Mouse (Mus musculus): ENCODE measurements at regions not wholly inside any gene's neighbourhood (a gene's known extent, or its start where the extent isn't known, plus 50 kb on each side); places are given as distances from the start of the nearest gene placed in this dataset.

DNA sequence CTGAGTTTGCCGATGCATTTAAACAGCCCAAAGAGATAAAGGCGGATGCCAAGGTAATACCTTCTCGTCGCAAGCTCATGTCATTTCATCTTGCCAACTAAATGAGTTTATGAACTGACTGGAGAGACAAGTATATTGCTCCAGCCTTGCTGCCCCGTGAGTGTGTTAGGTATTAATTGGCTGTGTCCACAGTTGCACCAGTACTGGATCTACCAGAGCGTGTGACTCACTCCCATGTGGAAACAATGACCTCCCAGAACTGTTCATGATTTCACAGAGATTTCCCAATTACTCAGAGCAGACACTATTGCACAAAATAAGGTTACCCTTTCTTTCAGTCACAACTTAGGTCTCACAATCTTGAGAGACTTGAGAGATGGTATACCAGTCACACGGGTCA, 179.8 kb upstream of the Adgrl2 start:
- DNase-seq (ENCODE audit: low spot score), result no peak

DNA sequence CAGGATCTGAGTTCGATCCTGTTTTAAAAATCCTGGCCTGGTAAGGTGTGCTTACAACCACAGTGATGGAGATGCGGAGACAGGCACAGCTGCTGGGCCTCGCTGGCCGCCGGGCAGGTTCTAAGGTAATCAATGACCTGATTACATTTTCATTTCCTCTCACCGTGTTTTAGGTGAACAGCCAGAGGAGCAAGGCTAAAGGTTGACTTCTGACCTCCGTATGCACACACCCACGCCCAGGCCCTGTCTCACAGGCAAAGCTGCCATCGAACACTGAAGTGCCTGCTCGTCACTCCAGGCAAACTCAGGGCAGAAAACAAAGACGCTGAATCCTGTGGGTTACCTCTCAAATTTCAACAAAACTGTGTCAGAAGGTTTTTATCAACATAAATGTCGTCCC, 179.1 kb upstream of the Adgrl2 start:
- no peak for DNase-seq (ENCODE audit: low spot score)

DNA sequence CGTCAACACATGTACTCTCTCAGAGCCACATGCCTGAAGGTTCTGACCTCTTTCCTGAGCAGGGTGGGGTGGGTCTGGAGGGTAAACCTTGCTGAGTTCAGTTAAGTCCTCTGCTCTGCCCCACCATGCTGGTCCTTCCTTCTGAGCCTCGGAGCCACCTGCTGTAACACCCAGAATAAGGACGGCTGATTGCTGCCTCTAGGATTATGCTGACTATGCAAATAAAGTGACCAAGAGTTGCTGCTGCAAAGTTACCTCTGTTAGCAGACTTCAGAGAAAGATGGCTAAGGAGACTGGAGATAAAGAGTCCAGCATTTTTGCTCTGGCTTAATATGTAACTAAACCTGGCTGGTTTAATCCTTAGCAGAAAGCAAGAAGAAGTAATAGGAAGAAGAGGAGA, 177.6 kb upstream of the Adgrl2 start:
- no peak for DNase-seq (ENCODE audit: low spot score)

DNA sequence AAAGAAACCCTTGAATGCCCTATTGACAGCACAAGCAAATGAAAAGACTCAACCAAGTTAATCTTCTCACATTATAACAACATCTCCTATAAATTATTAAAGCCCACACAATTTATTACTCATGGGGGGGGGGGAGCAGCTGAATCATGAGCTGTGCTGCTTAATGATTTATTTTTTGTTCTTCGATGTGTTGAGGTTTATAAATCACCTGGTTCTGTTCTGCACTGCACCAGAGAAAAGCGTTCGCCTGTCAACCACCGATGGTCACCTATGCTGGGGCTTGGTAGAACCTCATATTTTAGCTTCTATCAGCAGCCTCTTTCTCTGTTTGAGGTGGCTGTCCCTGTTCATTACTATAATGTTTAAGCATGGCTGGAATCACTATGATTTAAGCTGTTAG, 174.4 kb upstream of the Adgrl2 start:
- no peak for DNase-seq (ENCODE audit: low spot score)

DNA sequence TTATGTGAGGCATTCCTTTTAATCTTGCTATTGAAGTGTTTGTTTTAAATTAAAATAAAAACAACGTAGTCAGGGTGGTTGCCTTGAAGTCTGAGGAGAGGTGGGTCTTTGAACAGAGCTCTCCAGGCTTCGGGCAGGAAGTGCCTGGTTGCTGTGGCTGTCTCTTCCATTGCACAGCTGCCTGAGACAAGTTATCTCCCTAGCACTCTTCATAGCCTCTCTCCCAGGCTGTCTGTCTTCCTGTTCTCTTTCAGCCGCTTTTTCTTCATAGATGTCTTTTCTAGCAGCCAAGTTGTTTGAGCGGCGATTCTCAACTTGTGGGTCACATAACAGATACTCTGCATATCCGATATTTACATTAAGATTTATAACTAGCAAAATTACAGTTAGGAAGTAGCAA, 173.2 kb upstream of the Adgrl2 start:
- no peak for DNase-seq (ENCODE audit: low spot score)

DNA sequence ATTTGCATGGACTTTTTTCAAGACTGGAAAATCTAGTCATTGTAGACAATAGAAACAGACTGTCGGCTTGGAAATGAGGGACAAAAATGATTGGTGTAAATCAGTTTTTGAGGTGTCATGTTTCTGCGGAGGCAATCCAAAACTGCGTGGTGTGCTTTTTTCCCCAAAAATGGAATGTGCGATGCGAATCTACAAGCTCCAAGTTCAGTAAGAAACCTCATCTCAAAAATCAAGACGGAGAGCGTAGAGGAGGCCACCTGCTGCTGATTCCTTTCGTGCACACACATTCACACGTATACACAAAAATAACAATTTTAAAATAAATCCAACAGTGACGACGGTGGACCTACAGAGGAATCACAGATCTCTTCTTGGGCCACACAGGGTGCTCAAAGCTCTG, 170.5 kb upstream of the Adgrl2 start:
- DNase-seq (ENCODE audit: low spot score), result no peak

DNA sequence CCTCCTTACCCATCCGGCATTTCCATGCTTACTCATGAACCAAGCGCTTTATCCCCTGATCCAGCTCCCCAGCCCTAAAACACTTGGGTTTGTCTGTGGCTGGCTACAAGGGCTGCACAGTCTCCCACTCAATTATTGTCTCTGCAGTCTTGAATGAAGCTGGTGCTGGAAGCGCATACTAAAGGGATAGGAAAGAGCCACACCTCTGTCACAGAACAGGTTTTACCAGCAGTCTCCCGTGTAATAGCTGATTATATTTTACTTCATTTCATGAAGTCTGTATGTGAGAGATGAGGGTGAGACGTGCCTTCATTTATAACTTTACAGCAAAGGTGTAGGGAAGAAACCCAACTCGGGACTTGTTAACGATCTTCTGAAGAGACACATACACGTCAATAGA, 167.0 kb upstream of the Adgrl2 start:
- no peak for DNase-seq (ENCODE audit: low spot score)

DNA sequence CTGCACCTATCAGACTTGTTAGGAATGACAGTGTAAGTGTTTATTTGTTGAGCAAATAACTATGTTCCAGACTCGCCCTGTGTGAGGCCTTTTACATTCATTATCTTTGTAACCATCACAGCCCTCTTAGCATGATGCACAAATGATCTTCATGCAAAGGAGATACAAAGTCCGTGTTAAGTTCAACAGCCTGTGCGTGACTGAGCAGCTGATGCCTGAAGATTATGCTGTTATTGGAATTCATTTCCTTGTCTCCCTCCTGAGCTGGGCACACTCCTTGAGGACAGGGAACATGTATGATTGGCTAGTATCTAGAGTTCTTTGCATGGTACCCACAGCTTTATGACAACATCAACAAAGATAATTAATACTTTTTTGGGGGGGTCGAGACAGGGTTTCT, 162.0 kb upstream of the Adgrl2 start:
- DNase-seq (ENCODE audit: low spot score), result no peak

DNA sequence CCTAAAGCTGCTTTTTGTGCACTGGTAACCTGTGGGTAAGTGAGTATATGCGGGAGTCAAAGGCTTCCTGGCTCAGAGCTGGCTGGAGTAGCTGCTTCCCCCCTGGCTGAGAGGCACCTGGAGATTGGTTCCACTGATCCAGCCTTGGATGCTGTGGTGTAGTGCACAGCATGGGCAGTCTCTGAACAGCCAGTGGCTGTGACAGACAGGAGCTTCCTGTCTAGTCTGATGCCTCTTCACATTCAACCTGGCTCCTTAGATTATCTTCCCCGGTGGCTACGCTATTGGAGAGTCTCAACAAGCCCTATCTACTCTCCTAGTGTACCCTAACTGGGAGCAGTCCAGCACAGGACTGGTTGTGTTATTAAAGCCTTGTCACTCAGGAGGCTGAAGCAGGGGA, 160.4 kb upstream of the Adgrl2 start:
- no peak for DNase-seq (ENCODE audit: low spot score)

DNA sequence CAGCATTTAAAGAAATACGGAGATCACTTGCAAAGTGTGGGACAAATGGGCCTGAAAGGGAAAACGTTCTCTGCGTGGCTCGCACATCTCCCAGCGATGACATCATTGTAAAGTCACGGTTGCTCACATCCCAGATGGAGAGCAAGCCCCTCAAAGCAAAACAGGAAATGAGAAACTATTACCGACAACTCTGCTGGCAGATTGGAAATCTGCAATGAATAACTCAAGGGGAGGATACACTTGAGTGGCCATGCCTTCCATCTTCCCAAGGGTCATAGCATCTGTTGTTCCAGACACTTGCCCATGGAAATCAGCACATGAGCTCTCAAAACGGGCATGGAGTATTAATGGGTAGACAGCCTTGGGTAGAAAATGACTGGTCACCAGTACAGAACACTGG, 158.3 kb upstream of the Adgrl2 start:
- DNase-seq (ENCODE audit: low spot score), result no peak

DNA sequence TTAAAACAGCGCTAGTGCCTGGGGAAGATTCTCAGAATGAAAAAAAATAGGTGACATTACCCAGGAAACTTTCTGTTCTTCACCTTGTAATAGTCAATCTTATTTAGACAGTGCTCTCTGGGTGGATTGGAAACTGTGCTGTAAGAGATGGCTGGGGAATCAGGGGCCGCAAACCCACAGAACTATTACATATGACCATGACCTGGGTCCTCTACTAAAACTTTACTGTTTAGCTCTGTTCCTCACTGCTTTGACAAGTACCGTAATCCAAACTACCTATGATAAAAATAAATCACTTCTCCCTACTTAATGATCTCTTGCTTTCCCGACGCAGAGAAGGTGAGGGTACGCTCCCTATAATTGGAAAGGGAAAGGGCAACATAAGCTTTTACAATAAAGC, 157.6 kb upstream of the Adgrl2 start:
- no peak for DNase-seq (ENCODE audit: low spot score)

DNA sequence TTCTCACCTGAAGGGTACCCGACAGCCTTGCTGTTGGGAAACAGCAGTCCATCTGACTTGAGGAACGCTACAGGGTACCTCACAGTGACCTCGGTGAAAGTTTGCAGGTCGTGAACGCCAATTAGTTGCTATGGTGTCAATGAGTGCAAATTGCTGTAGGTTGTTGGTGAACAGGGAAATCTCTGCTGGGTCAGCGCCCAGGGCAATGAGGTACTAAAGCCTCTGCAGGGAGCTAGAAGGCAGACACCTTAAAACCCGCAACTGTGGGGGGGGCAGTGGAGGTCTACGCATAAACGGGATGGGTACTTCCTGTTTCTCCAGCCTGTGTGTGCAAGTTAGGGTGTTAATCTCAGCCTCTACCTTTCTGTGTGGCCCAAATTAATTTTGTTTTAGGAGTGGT, 156.3 kb upstream of the Adgrl2 start:
- DNase-seq (ENCODE audit: low spot score), result no peak

DNA sequence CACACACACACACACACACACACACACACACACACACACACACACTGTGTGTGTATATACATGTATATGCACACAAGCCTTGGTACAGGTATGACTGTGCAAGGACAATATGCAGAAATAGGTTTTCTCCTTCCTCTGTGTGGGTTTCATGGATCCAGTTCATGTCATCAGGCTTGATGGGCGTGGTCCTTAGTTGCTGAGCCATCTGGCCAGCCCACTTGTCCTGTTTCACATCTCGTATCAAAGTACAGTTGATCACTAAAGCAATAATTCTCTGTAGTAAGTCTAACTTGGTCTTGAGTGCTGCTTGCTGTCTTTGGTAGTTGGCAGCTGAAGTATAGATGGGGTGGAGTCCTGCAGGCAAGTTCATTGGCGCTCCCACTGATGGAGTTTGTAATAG, 150.1 kb upstream of the Adgrl2 start:
- DNase-seq (ENCODE audit: low spot score), result no peak

DNA sequence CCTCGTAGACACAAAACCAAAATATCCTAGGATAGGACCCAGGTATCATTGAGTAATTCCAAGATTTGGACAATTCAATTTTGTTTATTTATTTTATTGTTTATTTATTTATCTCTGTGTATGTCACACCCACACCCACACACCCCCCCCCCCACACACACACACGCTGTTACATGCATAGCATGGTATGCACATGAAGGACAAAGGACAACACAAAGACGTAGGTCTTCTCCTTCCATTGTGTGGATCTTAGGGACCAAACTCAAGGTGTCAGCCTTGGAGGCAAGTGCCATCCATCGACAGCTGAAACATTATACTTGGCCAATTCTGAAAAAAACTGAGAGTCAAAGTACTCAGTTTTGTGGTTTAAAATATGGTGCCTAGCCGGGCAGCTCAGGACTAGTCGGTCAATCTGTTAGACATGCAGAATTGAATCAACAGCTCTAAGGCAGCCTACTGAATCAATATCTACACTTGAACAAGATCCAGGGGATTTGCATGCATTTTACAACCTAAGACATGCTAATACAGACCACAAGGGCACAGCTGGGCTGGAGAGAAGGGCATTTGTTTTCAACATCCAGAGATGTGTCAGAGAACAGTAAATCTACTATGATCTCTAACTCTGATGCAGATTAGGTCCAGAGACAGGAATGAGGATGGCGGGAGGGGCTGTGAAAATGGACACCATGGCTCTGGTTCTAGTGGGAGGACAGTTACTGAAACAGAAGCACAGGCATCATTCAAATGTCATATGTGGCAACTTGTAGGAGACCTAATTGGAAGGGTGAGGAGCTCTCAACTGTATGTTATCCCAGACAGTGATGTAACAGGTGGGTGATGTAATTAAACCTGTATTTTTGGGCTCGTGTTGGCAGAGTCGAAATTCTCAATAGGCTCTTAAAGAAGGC, 143.9 kb upstream of the Adgrl2 start:
- DNase-seq (ENCODE audit: low spot score), result no peak

DNA sequence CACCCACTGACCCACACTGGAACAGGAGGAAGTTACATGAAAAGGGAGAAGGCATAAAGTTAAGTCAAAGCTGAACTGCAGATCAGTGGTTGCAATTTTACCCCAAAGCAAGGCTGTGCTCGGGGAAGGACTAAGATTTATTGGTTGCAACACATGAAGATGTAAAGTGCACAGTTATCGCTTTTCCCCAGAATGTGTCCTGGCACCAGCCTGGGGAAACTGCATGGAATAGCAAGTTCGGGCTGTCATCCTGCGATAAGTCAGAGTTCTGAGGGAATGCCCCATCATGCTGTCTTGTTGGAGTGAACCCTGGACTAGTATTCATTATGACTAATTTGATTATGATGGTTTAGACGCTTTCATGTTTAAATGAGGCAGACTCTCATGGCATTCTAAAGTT, 128.5 kb upstream of the Adgrl2 start:
- no peak for DNase-seq (ENCODE audit: low spot score)

DNA sequence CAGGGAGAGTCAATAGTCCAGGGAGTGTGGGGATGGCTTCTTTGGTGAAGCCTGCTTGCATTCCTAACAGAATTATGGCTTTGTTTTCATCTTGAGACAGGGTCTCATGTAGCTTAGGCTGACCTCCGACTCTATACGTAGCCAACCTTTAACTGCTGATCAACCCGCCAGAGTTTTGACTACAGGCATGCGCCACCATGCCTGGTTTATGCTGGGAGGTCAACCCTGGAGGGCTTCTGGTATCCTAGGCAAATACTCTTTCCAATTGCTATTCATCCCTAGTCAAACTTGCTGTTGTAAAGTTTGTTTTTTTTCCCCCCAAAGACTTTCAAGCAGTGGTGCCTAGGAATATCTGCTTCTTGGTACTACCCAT, 127.3 kb upstream of the Adgrl2 start:
- no peak for DNase-seq (ENCODE audit: low spot score)

DNA sequence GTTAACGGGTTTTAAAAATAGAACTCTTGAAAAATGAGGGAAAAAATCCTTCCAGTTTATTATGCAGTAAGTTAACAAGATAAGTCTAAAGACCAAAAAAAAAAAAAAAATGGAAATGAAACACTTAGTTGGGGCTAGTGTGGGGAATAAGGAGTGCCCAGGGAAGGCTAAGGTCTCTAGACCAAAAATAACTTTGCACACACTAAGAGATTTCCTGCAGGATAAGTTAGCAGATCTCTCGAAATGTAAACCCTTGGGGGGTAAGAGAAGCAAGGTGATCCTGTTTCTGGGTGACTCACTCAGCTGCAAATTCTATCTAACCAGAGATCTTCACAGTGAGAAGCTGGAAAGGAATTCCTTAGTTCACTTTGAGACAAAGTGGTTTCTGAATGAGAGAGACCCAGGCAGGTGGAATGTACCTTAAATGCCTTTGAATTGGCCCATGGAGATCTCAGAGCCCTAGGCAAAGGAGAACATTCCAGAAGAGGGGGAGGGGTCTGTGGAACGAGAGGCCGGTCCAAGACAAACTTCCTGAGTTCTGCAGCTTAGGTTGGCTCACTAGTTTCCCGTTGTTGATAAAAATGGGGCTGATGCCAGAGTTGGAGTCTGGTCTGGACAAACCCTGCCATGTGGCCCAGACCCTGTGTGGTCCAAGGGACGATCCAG, 126.8 kb upstream of the Adgrl2 start:
- peak; percentile 6 for DNase-seq (ENCODE audit: low spot score)

DNA sequence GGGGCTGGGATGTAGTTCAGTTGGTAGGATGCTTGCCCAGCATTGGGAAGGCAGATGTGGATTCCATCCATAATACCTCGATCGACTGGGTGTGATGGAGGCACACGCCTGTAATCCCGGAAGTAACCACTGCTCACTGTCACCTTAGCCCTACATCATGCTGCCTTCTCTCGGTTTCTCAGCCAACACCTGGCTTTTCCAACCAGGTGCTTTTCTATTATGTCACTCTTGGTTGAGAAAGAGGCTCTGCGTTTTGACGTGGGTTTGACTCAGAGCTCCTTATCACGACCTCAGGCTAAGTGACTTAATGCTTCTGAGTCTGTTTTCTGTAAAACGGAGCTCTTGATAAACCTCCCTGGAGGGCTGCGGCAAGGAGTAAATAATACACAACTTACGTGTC, 126.2 kb upstream of the Adgrl2 start:
- DNase-seq (ENCODE audit: low spot score), result no peak

DNA sequence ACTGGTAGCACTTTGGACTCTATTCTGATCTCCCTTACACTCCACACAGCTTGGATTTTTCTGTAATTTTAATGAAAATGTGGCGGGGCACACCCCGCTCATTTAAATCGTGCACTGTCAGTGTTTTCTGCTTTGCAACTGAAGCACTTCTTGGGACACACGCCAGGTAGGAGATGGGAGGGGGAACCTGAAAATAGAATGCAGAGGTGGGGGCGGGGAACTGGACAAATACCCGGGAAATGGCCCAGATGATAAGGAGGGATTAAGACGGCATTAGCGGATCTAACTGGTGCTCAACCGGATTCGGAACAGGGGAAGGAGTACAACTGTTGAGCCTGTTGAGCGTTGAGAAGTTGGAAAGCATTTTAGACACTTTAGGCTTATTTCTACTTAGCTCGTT, 125.5 kb upstream of the Adgrl2 start:
- no peak for DNase-seq (ENCODE audit: low spot score)

DNA sequence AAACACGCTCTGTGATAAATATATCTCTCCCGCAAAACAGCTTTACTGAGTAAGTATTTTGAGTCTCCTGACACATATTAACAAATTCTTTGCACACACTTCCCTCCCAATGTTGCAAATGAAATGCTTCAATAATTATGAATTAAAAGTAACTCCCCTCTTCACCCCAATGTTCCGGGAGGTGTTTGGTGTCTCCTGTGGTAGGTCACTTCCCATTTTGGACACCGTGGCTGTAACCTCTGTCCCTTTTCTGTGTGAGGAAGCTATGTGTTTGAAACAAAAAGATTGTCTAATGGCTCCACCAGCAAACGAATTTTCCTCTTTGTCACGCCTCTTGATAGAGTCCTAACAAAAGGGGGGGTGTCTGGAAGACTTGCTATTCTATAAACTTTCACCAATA, 122.5 kb upstream of the Adgrl2 start:
- no peak for DNase-seq (ENCODE audit: low spot score)

DNA sequence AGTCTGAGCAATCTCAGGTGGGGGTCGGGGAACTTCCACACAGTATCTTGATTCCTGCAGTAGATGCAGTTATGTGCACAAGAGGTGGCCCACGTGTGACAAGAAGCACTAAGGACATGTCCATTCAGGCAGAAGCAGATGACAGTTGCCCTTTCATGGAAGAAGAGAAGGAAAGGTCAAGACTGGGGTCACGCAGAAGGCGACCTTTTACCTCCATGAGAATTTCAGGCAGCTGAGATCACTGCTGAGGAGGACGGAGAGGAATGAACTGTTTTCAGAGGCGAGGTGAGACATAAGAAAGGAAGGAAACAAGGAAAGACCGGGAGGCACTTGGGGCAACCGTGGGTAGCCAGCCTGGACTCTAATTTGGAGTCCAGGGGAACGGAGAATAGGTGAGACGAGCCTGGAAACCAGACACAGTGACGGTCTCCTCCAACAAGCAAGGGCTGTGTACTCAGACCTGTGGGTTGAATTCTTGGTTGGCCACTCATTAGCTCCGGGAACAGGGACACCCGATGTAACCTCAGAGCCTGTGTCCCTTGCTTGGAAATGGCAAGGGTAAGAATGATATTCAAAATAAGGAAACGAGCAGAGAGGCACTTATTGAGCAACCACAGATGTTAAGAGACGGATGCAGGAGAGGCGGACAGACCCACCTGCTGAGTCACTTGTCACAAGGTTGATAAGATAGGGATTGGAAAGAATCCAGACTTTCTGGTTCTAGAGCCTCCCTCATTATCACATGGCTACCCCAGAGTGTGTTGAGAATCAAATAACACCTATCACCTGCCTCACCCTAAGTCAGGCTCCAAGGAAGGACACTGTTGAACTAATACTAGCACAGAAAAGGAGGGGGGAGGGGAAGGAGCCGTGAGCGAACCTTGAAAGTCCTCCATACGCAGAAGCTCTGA, 121.4 kb upstream of the Adgrl2 start:
- no peak for DNase-seq (ENCODE audit: low spot score)

DNA sequence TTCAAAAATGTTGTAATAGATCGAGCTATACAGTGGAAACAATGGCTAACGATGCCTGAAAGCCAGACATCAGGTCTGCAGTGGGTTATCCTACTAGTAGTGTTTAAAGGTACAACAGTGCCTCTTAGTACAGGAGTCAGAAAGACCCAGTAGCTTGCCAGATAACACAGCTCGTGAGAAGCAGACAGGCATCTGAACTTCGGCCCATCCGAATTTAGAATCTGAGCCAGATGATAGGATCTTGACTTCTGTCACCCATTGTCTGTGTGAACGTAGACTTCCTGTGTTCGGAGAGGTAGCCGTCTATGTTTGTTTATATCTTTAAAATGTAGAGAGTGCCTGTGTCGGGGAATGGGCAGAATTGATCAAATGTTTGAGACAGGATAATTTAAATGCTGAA, 120.5 kb upstream of the Adgrl2 start:
- DNase-seq (ENCODE audit: low spot score), result no peak
